Mouse (Mus musculus) stomach, embryonic 16.5 days (tissue): ENCODE data around the gene Fis1. TPM values are rescaled to one million over a fixed set of nuclear protein-coding genes. Genes with fewer than 3 reads are reported as not detected.

Experiments used
- ATAC-seq: fragments of 200-750 bp; cut with Nextera tagmentation; 2 replicates; pipeline ENCODE4 v1.8.0; 2017; ENCODE audit warnings: moderate number of reproducible peaks, moderate TSS enrichment; ENCODE audit not compliant: insufficient read depth, low FRiP score
- H3K27ac ChIP-seq: fragments of 300-500 bp; sonication (generic); 2 replicates; pipeline ENCODE4 v1.5.1; 2014; ENCODE audit warnings: low read length
- H3K27me3 ChIP-seq: fragments of 300-500 bp; sonication (generic); 2 replicates; pipeline ENCODE4 v1.6.1; 2014; ENCODE audit warnings: low read length, control low read depth, mixed read lengths; ENCODE audit not compliant: control insufficient read depth, insufficient read depth
- H3K36me3 ChIP-seq: fragments of 300-500 bp; sonication (generic); 2 replicates; pipeline ENCODE4 v1.6.1; 2014; ENCODE audit warnings: low read length; ENCODE audit not compliant: control insufficient read depth, insufficient read depth
- H3K4me1 ChIP-seq: fragments of 300-500 bp; sonication (generic); 2 replicates; pipeline ENCODE4 v1.6.1; 2014; ENCODE audit warnings: low read length, control low read depth, mixed read lengths; ENCODE audit not compliant: control insufficient read depth, insufficient read depth
- H3K4me2 ChIP-seq: fragments of 300-500 bp; sonication (generic); 2 replicates; pipeline ENCODE4 v1.6.1; 2014; ENCODE audit warnings: low read depth, low read length, mixed read lengths
- H3K4me3 ChIP-seq: fragments of 300-500 bp; sonication (generic); replicated peaks from 2 replicates; pipeline ENCODE4 v1.5.1; 2014; ENCODE audit warnings: mild to moderate bottlenecking, low read length
- H3K9ac ChIP-seq: fragments of 300-500 bp; sonication (generic); 2 replicates; pipeline ENCODE4 v1.6.1; 2014; ENCODE audit warnings: low read length
- H3K9me3 ChIP-seq: fragments of 300-500 bp; sonication (generic); replicated peaks from 2 replicates; pipeline ENCODE4 v1.6.1; 2016; ENCODE audit warnings: low read length, control low read depth; ENCODE audit not compliant: control insufficient read depth
- WGBS: fragments of 180-500 bp; shearing (Covaris S2); extraction: QIAGEN DNeasy Blood & Tissue Kit; methylation state at CpG from one replicate; pipeline ENCODE4 v1.1.7; 2014; 5-methylcytosine and 5-hydroxymethylcytosine counted together
- polyA plus RNA-seq: library from polyadenylated mRNA; unstranded; fragments of >200 nt; fragmentation: Nextera tagmentation; extraction: Ambion mirVana; gene quantifications from 2 replicates; pipeline ENCODE4 v1.2.1, GENCODE M21; 2015

Gene Fis1
- polyA plus RNA-seq, 1 experiment from 2014 or later: 239 TPM

GRCm38 (mm10) chr5:136961983-136962461 lies 8.9 kb downstream of the Fis1 start:
- Histone ChIP-seq H3K27me3 (no peaks in the 10 kb centered on the region), H3K4me1 (peaks cover 36% of the 10 kb centered on the region), H3K4me3 (peak overlapping the region; percentile 75), H3K9ac (peak overlapping the region; percentile 90), H3K27ac (peak overlapping the region; percentile 89), H3K36me3 (no peaks in the 10 kb centered on the region), H3K9me3 (no peaks in the 10 kb centered on the region), H3K4me2 (peak overlapping the region; percentile 88)
- ATAC-seq: peak; percentile 89
- WGBS: under 1% methylated on average over 20 of the region's 20 CpGs

GRCm38 (mm10) chr5:136962501-136962900 lies 9.4 kb downstream of the Fis1 start:
- under 1% methylated on average over 10 of the region's 10 CpGs for WGBS
- H3K4me3 ChIP-seq: peak overlapping the region; percentile 75
- peak; percentile 39; the same call in 1 of the 2 replicates for ATAC-seq
- H3K27ac ChIP-seq: peak overlapping the region; percentile 89
- H3K36me3 ChIP-seq: no peaks in the 10 kb centered on the region
- peaks cover 37% of the 10 kb centered on the region for H3K4me1 ChIP-seq
- H3K9ac ChIP-seq: peak overlapping the region; percentile 90
- H3K9me3 ChIP-seq: no peaks in the 10 kb centered on the region
- peak overlapping the region; percentile 88 for H3K4me2 ChIP-seq
- H3K27me3 ChIP-seq: no peaks in the 10 kb centered on the region

- Histone ChIP-seq H3K9me3 (no peaks in the 10 kb centered on the region), H3K9ac (peak overlapping the region; percentile 90), H3K4me3 (peak overlapping the region; percentile 75), H3K4me1 (peaks cover 40% of the 10 kb centered on the region), H3K36me3 (no peaks in the 10 kb centered on the region), H3K4me2 (peak overlapping the region; percentile 88), H3K27ac (peak overlapping the region; percentile 89; the same call in 1 of the 2 replicates), H3K27me3 (no peaks in the 10 kb centered on the region)
- no peak for ATAC-seq
- WGBS: 70% methylated on average over 8 of the region's 8 CpGs
Measured at GRCm38 (mm10) chr5:136962966-136963540, 10.0 kb downstream of the Fis1 start.

- H3K9ac ChIP-seq: no peak overlapping the region
Measured at GRCm38 (mm10) chr5:136965210-136965609, 12.1 kb downstream of the Fis1 start.

GRCm38 (mm10) chr5:136965686-136966085 lies 12.6 kb downstream of the Fis1 start:
- Histone ChIP-seq H3K9me3 (no peaks in the 10 kb centered on the region), H3K4me1 (peaks cover 30% of the 10 kb centered on the region), H3K27ac (peak overlapping the region; percentile 89), H3K27me3 (no peaks in the 10 kb centered on the region), H3K9ac (0 out of 2 replicates have a peak overlapping the region, but pooled peaks have one; percentile 36), H3K4me3 (no peak overlapping the region), H3K36me3 (no peaks in the 10 kb centered on the region), H3K4me2 (0 out of 2 replicates have a peak overlapping the region, but pooled peaks have one; percentile 1)
- 74% methylated on average over 8 of the region's 8 CpGs for WGBS
- ATAC-seq: no peak

More at GRCm38 (mm10) chr5:136965210-136965609, 12.1 kb downstream of the Fis1 start:
- WGBS: 61% methylated on average over 9 of the region's 9 CpGs
- Histone ChIP-seq H3K27ac (peak overlapping the region; percentile 89; the same call in 1 of the 2 replicates), H3K36me3 (no peaks in the 10 kb centered on the region), H3K27me3 (no peaks in the 10 kb centered on the region), H3K4me3 (no peak overlapping the region), H3K4me2 (no peak overlapping the region), H3K9me3 (no peaks in the 10 kb centered on the region), H3K4me1 (peaks cover 30% of the 10 kb centered on the region)
- 0 out of 2 replicates have a peak, but pooled peaks have one; percentile 4 for ATAC-seq

- ATAC-seq: no peak
- peak within 1 kb of the TSS; percentile 89 for H3K27ac ChIP-seq
- H3K9ac ChIP-seq: 0 out of 2 replicates have a peak within 1 kb of the TSS, but pooled peaks have one; percentile 36
- H3K27me3 ChIP-seq: no peaks in the 10 kb centered on the region
- H3K4me1 ChIP-seq: peaks cover 30% of the 10 kb centered on the region
- H3K36me3 ChIP-seq: no peaks in the 10 kb centered on the region
- H3K4me2 ChIP-seq: peak within 1 kb of the TSS; percentile 11; the same call in 1 of the 2 replicates
- 30% methylated on average over 6 of the region's 6 CpGs for WGBS
- no peaks in the 10 kb centered on the region for H3K9me3 ChIP-seq
- no peak within 1 kb of the TSS for H3K4me3 ChIP-seq
Measured at GRCm38 (mm10) chr5:136966331-136966730, 13.3 kb downstream of the Fis1 start, which contains the start of gene Cldn15. Gene Cldn15, plus strand, starts transcription at chr5:136966616.

GRCm38 (mm10) chr5:136966861-136967455 lies 13.9 kb downstream of the Fis1 start:
- no peak for ATAC-seq
- H3K4me1 ChIP-seq: peaks cover 26% of the 10 kb centered on the region
- no peaks in the 10 kb centered on the region for H3K36me3 ChIP-seq
- peak overlapping the region; percentile 89 for H3K27ac ChIP-seq
- peak overlapping the region; percentile 11; the same call in 1 of the 2 replicates for H3K4me2 ChIP-seq
- no peak overlapping the region for H3K4me3 ChIP-seq
- H3K27me3 ChIP-seq: no peaks in the 10 kb centered on the region
- 0 out of 2 replicates have a peak overlapping the region, but pooled peaks have one; percentile 2 for H3K9ac ChIP-seq
- no peaks in the 10 kb centered on the region for H3K9me3 ChIP-seq
- 72% methylated on average over 4 of the region's 4 CpGs for WGBS

GRCm38 (mm10) chr5:136967592-136967991 lies 14.5 kb downstream of the Fis1 start:
- Histone ChIP-seq H3K4me1 (peaks cover 26% of the 10 kb centered on the region), H3K27me3 (no peaks in the 10 kb centered on the region), H3K9me3 (no peaks in the 10 kb centered on the region), H3K9ac (0 out of 2 replicates have a peak overlapping the region, but pooled peaks have one; percentile 36), H3K4me3 (no peak overlapping the region), H3K27ac (peak overlapping the region; percentile 89), H3K4me2 (no peak overlapping the region), H3K36me3 (no peaks in the 10 kb centered on the region)
- peak; percentile 31; the same call in 1 of the 2 replicates for ATAC-seq
- 40% methylated on average over 10 of the region's 10 CpGs for WGBS

- WGBS: 53% methylated on average over 1 of the region's 1 CpGs
- ATAC-seq: 0 out of 2 replicates have a peak, but pooled peaks have one; percentile 34
Measured at GRCm38 (mm10) chr5:136970703-136971102, 17.6 kb downstream of the Fis1 start.

More at GRCm38 (mm10) chr5:136970703-136971102, 17.6 kb downstream of the Fis1 start:
- no peaks in the 10 kb centered on the region for H3K27me3 ChIP-seq
- peaks cover 19% of the 10 kb centered on the region for H3K4me1 ChIP-seq
- H3K9me3 ChIP-seq: no peaks in the 10 kb centered on the region
- no peak overlapping the region for H3K4me3 ChIP-seq
- no peak overlapping the region for H3K9ac ChIP-seq
- H3K36me3 ChIP-seq: no peaks in the 10 kb centered on the region
- no peak overlapping the region for H3K4me2 ChIP-seq
- H3K27ac ChIP-seq: no peak overlapping the region
